Mouse (Mus musculus) bone marrow macrophage, adult 2 months (primary cell): ENCODE measurements at regions not wholly inside any gene's neighbourhood (a gene's known extent, or its start where the extent isn't known, plus 50 kb on each side); places are given as distances from the start of the nearest gene placed in this dataset.
A peak's percentile ranks its signal among the peaks of the same experiment; 100 is the strongest.

ENCODE experiments used
- CTCF ChIP-seq: IDR thresholded peaks from 2 replicates; pipeline ENCODE4 v1.5.1; 2012; ENCODE audit warnings: low read depth, mild to moderate bottlenecking, low read length, moderate library complexity
- POLR2A ChIP-seq: IDR thresholded peaks from 2 replicates; pipeline ENCODE4 v1.6.1; 2012; ENCODE audit warnings: mild to moderate bottlenecking, low read depth, low read length, borderline replicate concordance

- TF ChIP-seq CTCF (peak; percentile 46; the same call in 1 of the 2 replicates), POLR2A (no peak)
Observed at GRCm38 (mm10) chr10:23671494-23671893, 115.6 kb downstream of the Rps12 start.
